Mouse (Mus musculus) embryonic facial prominence, embryonic 11.5 days (tissue): ENCODE measurements around the gene Uggt1. TPM values are rescaled to one million over a fixed set of nuclear protein-coding genes. Genes with fewer than 3 reads are reported as not detected.

Source experiments
- ATAC-seq: fragments of 200-750 bp; cut with Nextera tagmentation; replicated peaks from 2 replicates; pipeline ENCODE4 v1.8.0; 2017; ENCODE audit warnings: low read depth; ENCODE audit not compliant: insufficient number of reproducible peaks, low FRiP score, low TSS enrichment
- DNase-seq: peaks from one replicate; pipeline ENCODE4 v3.0.0-alpha.2; 2015; ENCODE audit warnings: low spot score
- H3K27ac ChIP-seq: fragments of 300-500 bp; sonication (generic); replicated peaks from 2 replicates; pipeline ENCODE4 v1.5.1; 2014; ENCODE audit warnings: mild to moderate bottlenecking, low read depth, low read length, control low read depth
- H3K27me3 ChIP-seq: fragments of 300-500 bp; sonication (generic); 2 replicates; pipeline ENCODE4 v1.6.1; 2014; ENCODE audit warnings: mild to moderate bottlenecking, low read length, moderate library complexity, mixed read lengths; ENCODE audit not compliant: control insufficient read depth, insufficient read depth
- H3K36me3 ChIP-seq: fragments of 300-500 bp; sonication (generic); replicated peaks from 2 replicates; pipeline ENCODE4 v1.6.1; 2014; ENCODE audit warnings: low read depth, mild to moderate bottlenecking, low read length, moderate library complexity, mixed read lengths; ENCODE audit not compliant: control insufficient read depth, insufficient read depth
- H3K4me1 ChIP-seq: fragments of 300-500 bp; sonication (generic); 2 replicates; pipeline ENCODE4 v1.6.1; 2014; ENCODE audit warnings: low read length, mixed read lengths; ENCODE audit not compliant: control insufficient read depth, insufficient read depth
- H3K4me2 ChIP-seq: fragments of 300-500 bp; sonication (generic); 2 replicates; pipeline ENCODE4 v1.6.1; 2014; ENCODE audit warnings: low read depth, mild to moderate bottlenecking, control low read depth, low read length, moderate library complexity
- H3K4me3 ChIP-seq: fragments of 300-500 bp; sonication (generic); 2 replicates; pipeline ENCODE4 v1.5.1; 2014; ENCODE audit warnings: low read depth, low read length, control low read depth
- H3K9ac ChIP-seq: fragments of 300-500 bp; sonication (generic); replicated peaks from 2 replicates; pipeline ENCODE4 v1.6.1; 2014; ENCODE audit warnings: mild to moderate bottlenecking, control low read depth, low read length
- H3K9me3 ChIP-seq: fragments of 300-500 bp; sonication (generic); replicated peaks from 2 replicates; pipeline ENCODE4 v1.6.1; 2016; ENCODE audit warnings: mild to moderate bottlenecking, low read length, inconsistent platforms, mixed read lengths; ENCODE audit not compliant: control insufficient read depth
- WGBS: fragments of 180-500 bp; shearing (Covaris S2); extraction: QIAGEN DNeasy Blood & Tissue Kit; methylation state at CpG from one replicate; pipeline ENCODE4 v1.1.7; 2014; 5-methylcytosine and 5-hydroxymethylcytosine counted together
- polyA plus RNA-seq: library from polyadenylated mRNA; unstranded; fragments of >200 nt; fragmentation: Nextera tagmentation; extraction: Ambion mirVana; gene quantifications from 2 replicates; pipeline ENCODE4 v1.2.1, GENCODE M21; 2014

Uggt1 gene
- polyA plus RNA-seq, 1 experiment from 2014 or later, result 67.8 TPM

DNA sequence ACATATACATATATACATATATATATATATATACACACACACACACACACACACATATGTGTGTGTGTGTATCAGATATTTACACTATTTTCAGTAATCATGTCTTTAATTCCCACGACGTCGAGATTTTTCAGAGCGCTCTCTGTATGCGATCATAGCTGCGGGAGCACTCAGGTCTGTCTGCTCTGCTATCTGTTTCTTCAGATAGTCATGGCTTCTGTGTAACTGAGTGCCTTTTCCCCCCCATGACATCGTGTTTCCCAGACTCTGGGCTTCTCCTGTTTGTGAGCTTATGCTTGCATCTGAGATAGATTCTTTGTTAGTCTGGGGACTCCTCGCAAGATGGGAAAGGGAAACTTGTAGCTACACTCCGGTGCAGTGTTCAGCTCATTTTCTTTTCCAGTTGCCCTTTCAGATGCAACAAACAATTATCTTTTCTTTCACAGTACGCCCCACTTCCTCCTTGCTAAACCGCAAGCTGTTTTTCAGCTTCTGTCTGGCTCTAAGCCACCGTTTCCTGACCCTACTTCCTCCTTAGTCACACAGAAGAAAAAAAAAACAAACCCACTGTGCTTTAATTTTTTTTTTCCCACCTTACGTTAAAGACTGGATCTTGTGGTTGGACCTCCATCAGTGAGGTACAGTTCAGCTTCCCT lies 19.4 kb upstream of the Uggt1 start:
- no peaks in the 10 kb centered on the region for H3K27me3 ChIP-seq
- no peaks in the 10 kb centered on the region for H3K9me3 ChIP-seq
- H3K36me3 ChIP-seq, result no peaks in the 10 kb centered on the region
- ATAC-seq (no peak), DNase-seq (no peak)
- H3K4me1 ChIP-seq, result no peaks in the 10 kb centered on the region
- no peak overlapping the region for H3K9ac ChIP-seq
- H3K4me3 ChIP-seq, result no peak overlapping the region
- 53% methylated on average over 13 of the region's 13 CpGs for WGBS
- H3K27ac ChIP-seq, result no peak overlapping the region
- no peak overlapping the region for H3K4me2 ChIP-seq

DNA sequence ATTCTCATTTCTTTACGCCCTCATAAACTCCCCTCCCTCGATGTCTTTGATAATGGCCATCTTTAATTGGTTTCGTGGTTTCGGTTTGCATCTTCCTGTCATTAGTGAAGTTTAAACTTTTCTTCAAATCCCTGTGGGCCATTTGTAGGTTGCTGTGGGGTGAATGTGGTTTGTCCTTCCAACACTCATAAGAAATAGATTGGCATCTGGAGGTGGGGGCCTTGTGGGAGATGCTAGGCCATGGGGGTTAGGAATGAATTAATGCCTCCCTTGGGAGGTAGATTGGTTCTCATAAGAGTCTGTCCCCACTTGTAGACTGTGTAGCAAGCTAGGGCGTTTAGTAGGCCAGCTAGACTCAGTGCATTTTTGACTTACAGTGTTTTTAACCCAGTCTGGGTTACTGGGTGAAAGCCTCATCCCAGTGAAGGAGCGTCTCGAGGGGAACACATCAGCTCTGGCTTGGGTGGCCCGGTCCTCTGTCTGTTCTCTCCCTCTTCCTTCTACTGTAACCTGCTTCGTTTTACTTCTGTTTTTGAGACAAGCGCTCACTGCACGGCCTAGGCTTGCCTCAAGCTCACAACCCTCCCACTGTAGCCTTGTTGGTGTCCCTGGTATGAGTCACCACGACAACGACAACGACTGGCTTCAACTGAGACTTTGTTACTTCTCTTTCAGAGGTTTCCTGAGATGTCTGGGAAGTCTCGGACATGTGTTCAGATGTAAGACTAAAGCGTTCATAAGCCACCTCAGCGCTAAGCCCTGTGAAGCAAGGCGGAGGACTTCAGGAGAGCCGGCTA lies 17.4 kb upstream of the Uggt1 start:
- Histone ChIP-seq H3K4me1 (no peaks in the 10 kb centered on the region), H3K9me3 (no peaks in the 10 kb centered on the region), H3K4me2 (no peak overlapping the region), H3K36me3 (no peaks in the 10 kb centered on the region), H3K27ac (no peak overlapping the region), H3K27me3 (no peaks in the 10 kb centered on the region), H3K9ac (no peak overlapping the region), H3K4me3 (no peak overlapping the region)
- no peak for ATAC-seq
- WGBS, result 84% methylated on average over 19 of the region's 19 CpGs
- DNase-seq, result no peak

DNA sequence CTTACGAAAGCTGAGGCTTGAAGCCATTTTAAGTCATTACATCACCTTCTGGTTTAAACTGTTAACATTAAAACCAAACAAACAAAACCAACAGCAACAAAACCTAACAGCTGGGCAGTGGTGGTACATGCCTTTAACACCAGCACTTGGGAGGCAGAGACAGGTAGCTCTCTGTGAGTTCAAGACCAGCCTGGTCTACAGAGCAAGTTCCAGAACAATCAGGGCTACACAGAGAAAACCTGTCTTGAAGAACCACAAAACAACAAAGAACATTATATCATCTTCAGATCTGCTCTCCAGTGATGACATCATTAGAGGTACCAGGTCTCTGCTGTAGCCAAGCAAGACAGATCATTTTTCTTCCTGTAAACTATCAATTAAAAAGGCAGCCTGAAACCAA lies 15.9 kb upstream of the Uggt1 start:
- H3K27me3 ChIP-seq, result no peaks in the 10 kb centered on the region
- no peaks in the 10 kb centered on the region for H3K36me3 ChIP-seq
- no peak for ATAC-seq
- no peaks in the 10 kb centered on the region for H3K4me1 ChIP-seq
- no peak overlapping the region for H3K9ac ChIP-seq
- no peak overlapping the region for H3K4me2 ChIP-seq
- no peak overlapping the region for H3K4me3 ChIP-seq
- WGBS, result 97% methylated on average over 1 of the region's 1 CpGs
- H3K27ac ChIP-seq, result no peak overlapping the region
- H3K9me3 ChIP-seq, result no peaks in the 10 kb centered on the region; the same call in 1 of the 2 replicates
- DNase-seq, result no peak

DNA sequence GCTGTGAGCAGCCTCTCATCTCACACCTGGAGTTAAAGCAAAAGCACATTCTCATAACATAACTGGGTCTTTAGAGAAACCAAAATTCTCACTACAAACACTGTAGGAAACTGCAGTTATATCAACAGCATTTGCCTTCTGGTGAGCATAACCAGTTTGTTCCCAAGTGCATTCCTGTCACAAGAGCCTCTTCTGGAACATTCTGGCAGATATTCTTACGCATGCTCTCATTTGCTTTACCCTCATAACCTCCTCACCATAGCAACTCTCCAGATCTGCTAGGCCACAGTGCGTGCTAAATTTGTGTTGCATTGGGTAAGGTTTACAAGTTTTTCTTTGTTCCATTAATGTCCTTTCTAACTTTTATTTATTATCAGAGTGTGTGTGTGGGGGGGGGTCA lies 14.8 kb upstream of the Uggt1 start:
- DNase-seq, result no peak
- H3K9me3 ChIP-seq, result no peaks in the 10 kb centered on the region; the same call in 1 of the 2 replicates
- 90% methylated on average over 2 of the region's 2 CpGs for WGBS

GRCm38 (mm10) chr1:36258631-36259030 lies 14.1 kb upstream of the Uggt1 start:
- no peak overlapping the region for H3K9ac ChIP-seq
- no peak overlapping the region for H3K4me2 ChIP-seq
- no peaks in the 10 kb centered on the region for H3K27me3 ChIP-seq
- DNase-seq, result no peak
- ATAC-seq, result no peak
- no peak overlapping the region for H3K27ac ChIP-seq
- 61% methylated on average over 2 of the region's 2 CpGs for WGBS
- H3K36me3 ChIP-seq, result no peaks in the 10 kb centered on the region
- H3K9me3 ChIP-seq, result no peaks in the 10 kb centered on the region; the same call in 1 of the 2 replicates
- no peak overlapping the region for H3K4me3 ChIP-seq
- H3K4me1 ChIP-seq, result no peaks in the 10 kb centered on the region

More for the DNA sequence above, 14.8 kb upstream of the Uggt1 start:
- no peaks in the 10 kb centered on the region for H3K4me1 ChIP-seq
- no peak overlapping the region for H3K4me3 ChIP-seq
- H3K27ac ChIP-seq, result no peak overlapping the region
- no peaks in the 10 kb centered on the region for H3K36me3 ChIP-seq
- no peak overlapping the region for H3K9ac ChIP-seq
- H3K27me3 ChIP-seq, result no peaks in the 10 kb centered on the region
- no peak overlapping the region for H3K4me2 ChIP-seq
- no peak for ATAC-seq

- Histone ChIP-seq H3K9me3 (no peaks in the 10 kb centered on the region; the same call in 1 of the 2 replicates), H3K4me2 (no peak overlapping the region), H3K27ac (no peak overlapping the region), H3K36me3 (no peaks in the 10 kb centered on the region), H3K27me3 (no peaks in the 10 kb centered on the region), H3K9ac (no peak overlapping the region), H3K4me3 (no peak overlapping the region), H3K4me1 (no peaks in the 10 kb centered on the region)
- no peak for DNase-seq
- 90% methylated on average over 8 of the region's 8 CpGs for WGBS
- no peak for ATAC-seq
Measured at GRCm38 (mm10) chr1:36257276-36257675, 12.8 kb upstream of the Uggt1 start.

- no peak overlapping the region; the same call in 1 of the 2 replicates for H3K4me2 ChIP-seq
- H3K4me1 ChIP-seq, result no peaks in the 10 kb centered on the region
- H3K36me3 ChIP-seq, result no peaks in the 10 kb centered on the region
- H3K4me3 ChIP-seq, result no peak overlapping the region
- DNase-seq (no peak), ATAC-seq (no peak)
- no peaks in the 10 kb centered on the region; the same call in 1 of the 2 replicates for H3K9me3 ChIP-seq
- H3K9ac ChIP-seq, result no peak overlapping the region
- WGBS, result 21% methylated on average over 20 of the region's 20 CpGs
- H3K27me3 ChIP-seq, result no peaks in the 10 kb centered on the region
- H3K27ac ChIP-seq, result no peak overlapping the region
Measured at GRCm38 (mm10) chr1:36255871-36256640, 11.5 kb upstream of the Uggt1 start.
